Mouse (Mus musculus) bone marrow macrophage, adult 2 months (primary cell): ENCODE measurements at regions not wholly inside any gene's neighbourhood (a gene's known extent, or its start where the extent isn't known, plus 50 kb on each side); places are given as distances from the start of the nearest gene placed in this dataset.

Source experiments
- CTCF ChIP-seq: IDR thresholded peaks from 2 replicates; pipeline ENCODE4 v1.5.1; 2012; ENCODE audit warnings: low read depth, mild to moderate bottlenecking, low read length, moderate library complexity
- POLR2A ChIP-seq: IDR thresholded peaks from 2 replicates; pipeline ENCODE4 v1.6.1; 2012; ENCODE audit warnings: mild to moderate bottlenecking, low read depth, low read length, borderline replicate concordance

DNA sequence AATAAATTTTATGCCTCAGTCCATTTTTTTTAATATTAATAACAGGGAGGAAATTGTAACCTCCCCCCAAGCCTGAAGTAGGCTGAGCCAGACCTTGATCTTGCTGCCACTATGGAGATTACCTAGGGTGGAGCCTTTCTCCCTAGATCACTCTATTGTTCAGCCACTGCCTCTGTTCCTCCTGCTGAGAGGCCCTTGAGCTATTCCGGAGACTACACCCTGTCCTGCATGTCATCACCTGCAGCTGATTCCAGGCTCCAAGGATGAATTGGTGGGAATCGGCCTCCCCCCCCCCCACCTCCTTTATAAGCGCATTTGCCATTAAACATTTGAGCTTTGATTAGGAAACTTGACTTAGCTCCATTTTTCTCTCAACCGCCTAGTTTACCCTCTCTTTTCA is 68.3 kb upstream of the Dnajc1 start:
- TF ChIP-seq POLR2A, result no peak
- no peak for TF ChIP-seq CTCF
